Mouse (Mus musculus) frontal cortex, postnatal 10 days (tissue): ENCODE results near the gene Olfr45.
"Not testable (repeated sequence)": the region's sequence is repeated elsewhere in the genome, so short reads cannot be mapped to it uniquely, and the experiment has no call there.

Source experiments
- DNase-seq, 2 experiments: peaks; one replicate each; pipeline ENCODE4 v3.0.0; 2022; ENCODE audit warnings: low spot score in 2 of 2, mixed read lengths in 1 of 2

Gene Olfr45

DNA sequence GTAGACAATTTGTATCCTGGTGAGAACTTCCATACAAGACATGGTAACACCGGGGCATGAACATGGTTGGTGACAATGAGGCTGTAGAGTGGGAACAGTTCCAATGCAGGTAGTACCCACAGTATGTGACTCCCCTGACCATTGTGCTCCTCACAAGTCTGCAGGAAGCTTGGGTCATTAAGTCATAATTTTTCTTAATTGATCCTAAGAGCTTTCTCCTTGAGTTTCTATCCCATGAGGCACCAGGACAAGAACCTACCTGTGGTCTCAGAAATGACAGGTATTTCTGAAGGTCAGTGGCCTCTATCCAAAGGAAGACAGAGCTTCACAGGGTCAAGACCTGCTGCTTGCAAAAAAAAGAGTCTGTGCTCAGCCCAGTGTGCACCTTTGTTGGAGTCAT, at the start of gene Olfr45:
Gene Olfr45 (plus strand): TSS at position 301 of the 400 bp plus-strand sequence.
- no peak for DNase-seq

DNA sequence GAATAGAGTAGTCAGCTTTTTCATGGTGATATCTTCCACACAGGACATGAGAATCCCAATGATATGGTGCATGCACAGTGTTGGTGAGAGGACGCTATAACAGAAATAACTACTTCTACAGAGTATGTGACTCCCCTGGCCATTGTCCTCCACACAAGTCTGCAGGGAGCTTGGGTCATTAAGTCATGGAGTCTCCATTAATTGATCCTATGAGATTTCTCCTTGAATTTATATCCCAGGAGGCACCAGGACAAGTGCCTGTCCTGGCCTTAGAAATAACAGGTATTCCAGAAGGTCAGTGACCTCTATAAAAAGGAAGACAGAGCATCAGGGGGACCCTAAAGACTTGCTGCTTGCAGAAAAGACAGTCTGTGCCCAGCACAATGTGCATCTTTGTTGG, 35.6 kb upstream of the Olfr45 start, which contains the start of gene Olfr53:
Gene Olfr53 (plus strand): TSS at position 301 of the 400 bp plus-strand sequence.
- DNase-seq: no peak

DNA sequence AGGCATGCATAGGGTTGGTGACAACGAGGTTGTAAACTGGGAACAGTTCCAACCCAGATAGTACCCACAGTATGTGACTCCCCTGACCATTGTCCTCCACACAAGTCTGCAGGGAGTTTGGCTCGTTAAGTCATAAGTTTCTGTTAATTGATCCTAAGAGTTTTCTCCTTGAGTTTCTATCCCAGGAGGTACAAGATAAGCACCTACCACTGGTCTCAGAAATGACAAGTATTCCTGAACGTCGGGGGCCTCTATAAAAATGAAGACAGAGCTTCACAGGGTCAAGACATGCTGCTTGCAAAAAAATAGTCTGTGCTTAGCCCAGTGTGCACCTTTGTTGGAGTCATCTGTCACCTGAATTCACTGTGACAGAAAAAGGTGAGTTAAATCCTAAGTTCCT, 22.1 kb upstream of the Olfr45 start, which contains the start of gene Olfr539:
Gene Olfr539 (plus strand): TSS at position 301 of the 400 bp plus-strand sequence.
- DNase-seq: no peak

DNA sequence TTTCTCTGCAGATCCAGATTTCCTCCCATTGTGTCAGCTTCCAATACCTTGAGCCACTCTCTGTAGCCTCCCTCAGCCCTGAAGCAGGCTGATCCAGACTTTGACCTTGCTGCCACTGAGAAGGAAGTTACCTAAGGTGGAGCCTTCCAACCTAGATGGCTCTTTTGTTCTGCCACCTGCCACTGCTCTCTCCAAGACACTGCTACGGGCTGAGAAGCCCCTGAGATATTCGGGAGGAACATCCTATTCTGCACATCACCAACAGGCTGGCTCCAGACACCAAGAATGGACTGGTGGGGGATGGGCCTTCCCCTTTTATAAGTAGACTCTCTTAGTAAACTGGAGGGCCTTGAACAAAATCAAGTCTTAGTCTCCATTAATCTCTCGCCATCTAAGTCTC, 11.1 kb upstream of the Olfr45 start:
- not testable (repeated sequence) for DNase-seq

DNA sequence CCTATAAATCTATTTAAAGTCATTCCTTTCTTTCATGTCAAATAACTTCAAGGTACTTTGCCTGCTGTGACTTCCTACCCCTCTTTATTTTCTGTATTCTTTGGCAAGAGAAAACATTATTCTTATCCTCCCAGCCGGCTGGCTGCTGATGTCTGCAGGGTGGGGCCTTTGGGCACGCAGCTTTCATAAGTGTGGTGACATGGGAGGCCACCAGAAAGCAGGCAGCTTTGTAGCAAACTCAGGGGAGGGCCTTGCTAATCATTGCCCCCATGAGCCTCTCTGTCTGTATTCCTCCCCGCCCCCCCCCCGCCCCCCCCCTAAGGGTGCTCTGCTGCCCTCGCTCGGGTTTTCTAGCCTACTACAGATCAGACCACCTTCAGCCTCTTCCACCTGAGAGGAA, 5.9 kb upstream of the Olfr45 start:
- DNase-seq: no peak

DNA sequence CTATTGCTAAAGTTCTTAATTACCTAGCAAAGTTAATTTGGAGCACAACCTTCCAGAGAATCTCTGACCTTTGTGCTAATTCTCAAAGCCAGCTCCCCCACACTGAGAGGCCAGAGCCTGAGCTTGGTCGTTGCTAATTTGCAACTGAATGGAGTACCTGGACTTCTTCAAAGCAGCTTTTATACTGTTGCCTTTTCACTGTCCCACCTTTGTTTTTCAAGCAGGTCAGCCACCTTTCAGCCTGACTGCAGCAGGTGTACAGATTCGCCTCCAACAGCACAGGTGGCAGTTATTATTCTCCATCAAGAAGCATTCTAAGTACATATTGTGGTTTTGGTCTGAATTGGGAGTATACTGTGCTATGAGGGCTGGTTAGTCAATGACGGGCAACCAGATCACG, 2.2 kb upstream of the Olfr45 start:
- not testable (repeated sequence) for DNase-seq

DNA sequence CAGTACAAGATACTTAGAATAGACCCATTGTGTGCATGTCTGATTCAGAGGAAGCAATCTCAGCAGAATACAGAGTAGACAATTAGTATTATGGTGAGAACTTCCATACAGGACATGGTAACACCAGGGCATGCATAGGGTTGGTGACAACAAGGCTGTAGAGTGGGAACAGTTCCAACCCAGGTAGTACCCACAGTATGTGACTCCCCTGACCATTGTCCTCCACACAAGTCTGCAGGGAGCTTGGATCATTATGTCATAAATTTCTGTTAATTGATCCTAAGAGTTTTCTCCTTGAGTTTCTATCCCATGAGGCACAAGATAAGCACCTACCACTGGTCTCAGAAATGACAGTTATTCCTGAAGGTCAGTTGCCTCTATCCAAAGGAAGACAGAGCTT, 15.2 kb downstream of the Olfr45 start, which contains the start of gene Olfr541:
Gene Olfr541 (plus strand): TSS at position 301 of the 400 bp plus-strand sequence.
- no peak for DNase-seq

DNA sequence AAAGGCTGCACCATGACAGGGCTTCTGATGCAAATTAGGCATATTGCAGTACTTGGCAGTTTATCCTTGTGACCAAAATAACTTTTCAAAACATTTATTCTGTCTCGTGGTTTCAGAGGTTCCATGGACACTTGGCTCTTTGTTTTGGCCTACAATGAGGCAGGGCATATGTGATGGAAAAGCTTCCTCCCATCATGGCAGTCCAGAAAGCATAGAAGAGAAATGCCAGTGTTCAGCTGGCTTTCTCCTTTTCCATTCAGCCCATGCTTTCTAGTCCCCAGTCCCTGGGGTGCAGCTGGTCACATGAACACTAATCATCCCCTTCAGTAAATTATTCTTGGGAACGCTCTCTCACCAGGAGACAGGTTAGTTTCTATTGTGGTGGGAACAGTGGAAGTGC, 24.6 kb downstream of the Olfr45 start:
- no peak for DNase-seq

DNA sequence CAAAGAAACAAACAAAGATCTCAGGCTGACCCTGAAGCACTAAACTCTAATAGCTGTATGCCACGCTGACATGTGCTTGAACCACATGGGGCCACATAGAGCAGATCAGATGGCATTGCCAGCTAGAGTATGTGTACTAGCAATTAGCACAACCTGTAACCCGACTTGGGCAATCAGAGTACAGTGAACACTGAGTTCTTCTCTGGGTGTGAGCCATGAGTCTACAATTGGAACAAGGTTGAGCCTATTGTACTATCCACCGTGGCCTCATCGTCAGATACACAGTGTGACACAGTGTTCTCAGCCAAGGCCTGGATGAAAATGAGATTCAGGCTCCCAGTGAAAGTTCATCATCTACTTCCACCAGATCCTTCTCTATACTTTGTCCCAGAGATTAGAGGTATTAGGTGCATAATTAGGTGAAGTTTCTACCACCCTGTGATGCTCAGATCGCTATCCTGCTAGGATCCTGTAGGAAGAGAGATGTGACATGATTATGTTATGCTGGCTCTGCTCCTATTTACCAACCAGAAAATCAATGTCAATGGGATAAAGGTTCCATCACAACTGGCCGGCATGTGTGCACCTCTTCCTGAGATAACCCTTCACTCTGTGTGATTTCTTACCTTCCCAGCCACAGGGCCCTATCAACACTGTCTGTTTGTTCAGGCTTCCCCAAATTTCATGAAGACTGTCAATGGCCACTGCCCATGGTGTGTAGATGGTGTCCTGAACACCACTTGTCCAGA, 26.0 kb downstream of the Olfr45 start:
- no peak for DNase-seq

DNA sequence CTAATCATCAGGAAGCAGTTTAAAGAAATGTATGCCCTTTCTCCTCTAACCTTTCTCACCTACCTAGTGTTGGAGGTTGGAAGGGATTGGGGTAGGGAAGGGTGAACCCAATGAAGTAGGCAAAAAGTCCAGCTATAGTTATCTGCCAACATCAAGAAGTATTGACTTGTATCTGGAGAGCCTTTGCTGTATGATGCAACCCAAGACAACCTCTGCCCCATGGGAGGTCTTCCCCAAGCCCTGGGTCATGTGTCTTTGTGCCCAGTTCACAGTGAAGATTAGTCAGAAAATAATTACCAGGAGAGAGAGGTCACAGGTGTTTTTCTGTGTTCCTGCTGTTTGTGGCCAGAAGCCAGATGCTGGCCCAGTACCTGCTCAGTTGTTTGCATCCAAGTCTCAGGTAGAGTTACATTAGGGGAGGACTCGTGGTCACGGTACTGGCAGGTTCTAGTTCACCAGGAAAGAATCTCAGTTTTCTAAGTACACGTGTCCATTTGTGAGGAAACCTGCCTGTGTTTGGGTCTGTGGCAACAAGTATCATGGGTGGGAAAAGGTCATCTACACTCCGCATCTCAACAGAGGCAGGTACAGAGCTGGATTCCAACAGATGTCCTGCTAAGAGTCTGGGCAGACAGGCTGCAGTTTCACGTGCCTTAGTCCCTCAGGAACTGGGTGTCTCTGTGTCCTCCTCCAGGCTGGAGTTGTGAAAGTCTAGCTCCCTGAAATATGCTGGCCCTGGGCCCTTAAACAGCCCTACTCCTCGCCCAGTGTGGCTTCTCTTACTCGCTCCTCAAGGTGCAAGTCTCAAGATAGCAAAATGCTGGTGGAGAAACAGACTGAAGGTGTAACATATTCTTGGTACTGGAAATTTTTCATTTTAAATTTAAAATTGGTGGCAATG, 35.7 kb downstream of the Olfr45 start:
- no peak for DNase-seq

DNA sequence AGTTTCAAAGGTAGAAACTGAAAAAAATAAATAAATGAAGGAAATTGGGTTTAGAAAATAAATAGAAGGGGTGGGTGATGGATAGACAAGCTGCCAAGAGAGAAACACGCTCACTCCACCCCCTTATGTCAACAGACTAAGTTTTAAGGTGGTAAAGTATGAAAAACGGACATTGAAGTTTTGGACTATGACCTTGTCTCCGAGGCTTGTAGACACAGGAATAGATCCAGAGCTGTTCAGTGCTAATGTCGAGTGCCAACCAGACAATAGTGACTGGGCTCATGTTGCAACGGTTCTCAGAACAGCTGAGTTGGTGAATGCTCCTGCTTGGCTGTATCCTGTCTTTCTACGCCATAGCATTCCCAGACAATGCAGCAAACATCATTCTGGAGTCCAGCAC, 39.3 kb downstream of the Olfr45 start:
- no peak for DNase-seq

DNA sequence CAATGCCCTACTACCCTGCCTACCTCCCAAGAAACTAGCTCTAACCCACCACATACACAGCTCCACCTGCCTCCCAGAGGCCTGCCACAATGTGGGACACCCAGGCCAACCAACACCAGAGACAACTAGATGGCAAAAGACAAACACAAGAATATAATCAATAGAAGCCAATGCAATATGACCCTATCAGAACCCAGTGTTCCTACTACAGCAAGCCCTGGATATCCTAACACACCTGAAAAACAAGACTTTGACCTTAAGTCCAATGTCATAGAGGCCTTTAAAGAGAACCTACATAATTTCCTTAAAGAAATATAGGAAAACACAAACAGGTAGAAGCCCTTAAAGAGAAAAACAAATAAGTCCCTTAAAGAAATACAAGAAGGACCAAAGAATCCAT, 43.8 kb downstream of the Olfr45 start:
- DNase-seq: no peak

DNA sequence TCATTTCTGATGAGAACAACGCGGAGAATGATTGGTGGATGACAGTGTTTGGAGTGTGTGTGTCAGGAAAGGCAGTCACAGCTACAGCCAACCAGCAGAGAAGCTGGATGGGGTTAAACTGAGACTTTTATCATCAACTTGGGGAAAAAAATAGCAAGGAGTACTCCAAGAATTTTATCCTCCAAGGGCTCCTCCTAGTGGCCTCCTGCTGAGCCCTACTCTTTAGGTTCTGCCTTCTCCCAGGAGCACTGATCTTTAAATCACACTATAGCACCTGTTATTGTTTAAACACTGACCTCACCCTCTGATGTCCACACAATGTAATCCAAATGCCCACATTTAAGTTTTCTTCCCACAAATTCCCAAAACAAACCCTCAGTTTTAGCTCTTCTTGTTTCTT, 51.4 kb downstream of the Olfr45 start:
- no peak for DNase-seq
